Mouse (Mus musculus) ES-CJ7 (cell line): ENCODE measurements around the gene AB124611.
"Not testable (repeated sequence)": the region's sequence is repeated elsewhere in the genome, so short reads cannot be mapped to it uniquely, and the experiment has no call there.

Source experiments
- DNase-seq: peaks from one replicate; pipeline ENCODE4 v3.0.0; 2011; ENCODE audit warnings: low read depth, low spot score

AB124611 gene

DNA sequence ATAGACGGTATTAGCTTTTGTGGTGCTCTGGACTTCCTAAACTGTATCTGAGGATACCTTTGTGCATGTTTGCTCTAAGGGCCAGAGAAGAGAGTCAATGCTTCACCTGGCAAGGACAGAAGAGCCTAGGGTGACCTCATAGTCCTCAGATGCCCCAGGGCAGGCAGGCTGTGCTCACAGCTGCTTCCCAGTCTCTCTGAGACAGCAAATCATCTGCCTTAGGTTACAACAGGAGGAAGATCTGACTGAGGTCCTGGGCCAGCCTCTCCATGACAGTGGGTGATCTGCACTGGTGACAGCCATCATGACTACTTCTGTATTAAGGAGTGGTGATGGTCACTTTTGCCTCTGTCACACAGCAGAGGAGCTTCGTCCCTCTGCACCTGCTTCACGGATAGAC, 33.2 kb downstream of the AB124611 start:
- DNase-seq: no peak

DNA sequence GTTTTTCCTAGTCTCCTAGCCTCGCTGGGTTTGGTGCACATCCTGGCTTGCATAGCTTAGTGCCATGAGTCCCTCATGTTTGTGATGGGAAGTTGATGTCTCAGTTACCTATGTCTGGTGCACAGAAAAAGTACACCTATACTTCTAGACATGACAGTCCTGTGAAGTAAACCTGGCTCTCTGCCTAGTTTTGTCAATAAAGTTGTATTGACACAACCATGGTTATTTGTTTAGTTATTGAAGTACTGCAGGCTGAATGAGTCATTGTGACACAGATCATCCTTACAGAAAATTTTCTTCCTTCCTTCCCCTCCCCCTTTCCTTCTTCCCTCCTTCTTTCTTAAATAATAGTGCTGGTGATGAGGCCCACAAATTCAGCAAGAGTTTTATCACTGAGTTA, 38.4 kb downstream of the AB124611 start:
- DNase-seq: no peak

DNA sequence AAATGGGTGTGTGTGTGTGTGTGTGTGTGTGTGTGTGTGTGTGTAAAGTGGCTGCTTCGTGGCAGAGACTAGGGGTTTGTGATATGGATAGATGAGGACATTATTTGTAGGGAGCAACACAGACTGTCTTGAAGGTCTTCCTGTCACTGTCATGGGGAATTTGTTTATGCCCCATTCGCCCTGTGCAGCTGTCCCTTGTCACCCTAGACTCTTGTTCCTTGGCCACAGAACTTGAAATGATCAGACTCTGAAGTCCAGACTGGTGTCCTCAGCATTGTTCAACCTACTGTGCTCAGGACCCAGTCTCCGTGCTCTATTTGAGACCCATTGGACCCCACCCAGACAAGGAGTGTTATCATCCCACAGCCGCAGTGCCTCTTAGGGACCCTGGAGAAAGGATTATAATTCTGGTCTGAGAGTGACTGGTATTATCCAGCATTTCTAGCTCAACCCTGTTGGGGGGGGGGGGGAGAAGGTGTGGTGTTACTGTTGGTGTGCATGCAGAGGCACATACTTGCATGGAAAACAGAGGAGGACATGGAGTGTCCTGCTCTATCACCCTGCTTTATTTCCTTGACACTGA, 39.1 kb downstream of the AB124611 start:
- DNase-seq: no peak

DNA sequence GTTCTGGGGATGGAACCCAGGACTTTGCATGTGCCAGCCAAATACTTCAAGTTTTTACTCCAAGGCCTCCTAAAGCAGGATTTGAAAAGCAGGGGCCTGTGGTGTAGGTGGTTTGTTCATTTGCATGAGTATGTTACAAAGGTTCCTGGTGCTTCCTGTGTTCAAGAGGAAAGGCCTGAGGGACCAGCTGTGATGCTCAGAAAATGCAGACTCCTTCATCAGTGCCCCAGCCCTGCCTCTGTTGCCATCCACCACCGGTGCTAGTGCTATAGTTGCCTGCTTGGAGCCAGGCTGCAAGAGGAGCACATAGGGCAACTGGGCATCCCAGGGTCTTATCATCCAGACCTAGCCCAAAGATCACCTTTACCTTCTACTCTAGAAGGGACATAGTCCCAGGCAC, 40.6 kb downstream of the AB124611 start:
- DNase-seq: no peak

DNA sequence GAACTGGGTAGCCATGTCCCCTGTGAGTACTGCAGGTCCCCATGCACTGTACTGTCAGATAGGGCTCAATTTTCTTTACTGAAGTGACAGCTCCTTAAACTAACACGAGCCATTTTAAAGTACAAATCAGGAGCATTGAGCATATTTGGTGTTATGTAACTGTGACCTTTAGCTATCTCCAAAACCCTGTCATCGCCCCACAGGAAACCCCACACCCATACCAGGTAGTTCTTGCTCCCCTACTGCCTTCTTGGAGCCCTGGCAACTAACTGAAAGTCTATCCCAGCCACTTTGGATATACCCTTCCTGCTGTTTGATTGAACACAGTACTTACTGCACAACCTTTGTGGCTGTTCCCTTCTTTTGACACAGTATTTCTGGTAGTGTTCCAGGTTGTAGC, 41.1 kb downstream of the AB124611 start:
- no peak for DNase-seq

DNA sequence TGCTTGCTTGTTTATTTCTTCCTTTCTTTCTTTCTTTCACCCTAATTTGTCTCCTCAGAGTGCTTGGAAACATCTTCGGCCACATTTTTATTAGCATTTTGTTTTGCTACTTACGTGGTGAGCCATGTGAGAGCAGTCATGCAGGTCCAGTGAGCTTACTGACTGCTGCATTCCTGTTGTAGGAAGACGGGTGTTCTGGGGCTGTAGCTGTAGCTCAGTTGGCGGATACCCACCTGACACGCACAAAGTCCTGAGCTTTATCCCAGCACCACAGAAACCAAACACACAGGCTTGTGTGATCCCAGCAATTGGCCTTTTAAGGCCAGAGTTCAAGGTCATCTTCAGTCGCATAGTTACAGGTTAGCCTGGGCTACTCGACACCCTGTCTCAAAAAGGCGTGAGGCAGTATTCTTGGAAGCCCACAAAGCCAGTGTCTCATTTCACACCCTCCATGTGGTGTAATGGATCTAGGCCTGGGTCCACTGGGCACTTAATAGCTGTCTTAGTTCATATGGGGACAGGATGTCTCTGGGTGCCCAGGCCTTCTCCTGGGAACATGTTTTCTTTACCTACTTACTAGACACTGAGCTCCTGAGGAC, 42.8 kb downstream of the AB124611 start:
- no peak for DNase-seq

DNA sequence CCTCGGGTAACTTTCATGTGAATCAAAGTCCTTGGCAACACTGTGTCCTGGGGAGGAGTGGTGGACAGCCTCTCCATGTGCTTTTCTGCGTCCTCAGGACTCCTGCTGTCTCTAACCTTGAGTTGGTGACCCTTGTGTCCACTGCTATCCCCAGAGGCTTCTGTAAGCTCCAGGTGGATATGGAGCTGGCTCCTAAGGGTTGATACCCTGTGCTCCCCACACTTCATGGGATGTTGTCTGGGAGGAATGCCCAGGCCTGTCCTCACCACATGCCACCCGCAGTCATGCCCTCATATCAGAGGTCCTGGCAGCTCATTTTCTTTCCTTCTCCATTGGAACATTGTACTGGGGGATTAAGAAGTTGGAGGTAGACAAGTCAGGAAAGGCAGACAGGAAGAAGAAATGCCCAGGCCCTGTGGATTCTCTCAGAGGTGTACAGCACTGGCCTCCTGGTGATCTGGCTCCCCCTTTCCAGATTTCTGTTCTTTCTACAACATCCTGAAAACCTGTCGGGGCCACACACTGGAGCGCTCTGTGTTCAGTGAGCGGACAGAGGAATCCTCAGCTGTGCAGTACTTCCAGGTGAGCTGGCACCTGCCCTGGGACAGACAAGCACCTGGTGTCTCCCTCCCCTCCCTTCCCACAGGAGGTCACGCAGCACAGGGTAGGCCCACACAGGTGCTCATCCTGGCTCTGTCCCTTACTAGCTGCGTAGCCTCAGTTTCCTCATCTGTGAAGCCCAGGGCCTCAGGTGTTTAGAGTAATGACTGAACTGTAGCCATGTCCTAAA, 48.2 kb downstream of the AB124611 start:
- no peak for DNase-seq

DNA sequence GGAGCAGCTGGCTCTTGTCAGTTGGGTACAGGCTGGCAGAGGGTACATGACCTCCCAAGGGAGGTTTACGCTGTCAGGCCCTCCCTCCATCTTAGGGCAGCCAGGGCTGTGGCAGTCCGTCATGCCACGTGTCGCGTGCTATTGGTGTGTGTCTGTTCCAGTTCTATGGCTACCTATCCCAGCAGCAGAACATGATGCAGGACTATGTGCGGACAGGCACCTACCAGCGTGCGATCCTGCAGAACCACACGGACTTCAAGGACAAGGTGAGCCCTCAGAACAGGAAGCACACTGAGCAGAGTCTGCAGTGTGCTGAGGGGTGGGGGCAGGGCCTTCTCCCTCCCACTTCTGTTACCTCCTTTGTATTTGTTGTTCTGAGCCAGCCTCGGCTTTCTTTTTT, 49.3 kb downstream of the AB124611 start:
- no peak for DNase-seq

DNA sequence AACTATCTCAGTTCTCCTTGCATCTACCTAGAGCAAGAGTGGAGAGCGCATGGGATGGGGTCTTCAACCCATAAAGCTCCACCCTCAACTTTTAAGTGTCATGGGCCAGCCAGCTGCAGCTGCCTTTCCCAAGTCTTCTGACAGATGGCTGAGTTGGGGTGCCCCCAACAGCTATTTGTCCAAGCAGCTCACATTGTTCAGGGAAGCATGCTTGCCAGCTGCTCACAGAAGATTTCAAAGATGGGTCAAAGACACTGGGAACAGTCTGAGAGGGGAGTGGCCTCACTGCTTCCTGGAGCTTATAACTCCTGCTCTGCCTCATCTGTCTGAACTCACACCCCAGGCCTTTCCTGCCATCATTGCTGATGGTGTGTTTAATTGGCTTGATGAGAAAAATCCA, 50.3 kb downstream of the AB124611 start:
- DNase-seq: no peak

DNA sequence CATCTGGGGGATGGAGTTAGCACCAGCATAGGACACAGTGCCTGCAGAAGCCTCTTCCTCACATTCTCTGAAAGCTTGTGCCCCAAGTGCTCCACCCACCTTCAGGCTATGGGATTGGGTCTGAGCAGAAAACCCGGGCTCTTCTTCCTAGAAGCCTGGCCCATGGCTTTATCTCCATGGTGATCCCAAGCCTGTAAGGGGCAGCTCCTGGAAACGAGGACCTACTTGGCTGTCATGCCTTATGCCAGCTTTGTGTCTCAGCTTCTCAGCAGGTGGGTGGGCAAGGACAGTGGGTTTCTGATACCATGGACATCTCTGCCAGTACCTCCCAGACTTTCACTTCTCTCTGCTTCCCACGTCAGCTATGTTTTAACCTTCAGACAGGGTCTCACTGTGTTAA, 52.2 kb downstream of the AB124611 start:
- no peak for DNase-seq

DNA sequence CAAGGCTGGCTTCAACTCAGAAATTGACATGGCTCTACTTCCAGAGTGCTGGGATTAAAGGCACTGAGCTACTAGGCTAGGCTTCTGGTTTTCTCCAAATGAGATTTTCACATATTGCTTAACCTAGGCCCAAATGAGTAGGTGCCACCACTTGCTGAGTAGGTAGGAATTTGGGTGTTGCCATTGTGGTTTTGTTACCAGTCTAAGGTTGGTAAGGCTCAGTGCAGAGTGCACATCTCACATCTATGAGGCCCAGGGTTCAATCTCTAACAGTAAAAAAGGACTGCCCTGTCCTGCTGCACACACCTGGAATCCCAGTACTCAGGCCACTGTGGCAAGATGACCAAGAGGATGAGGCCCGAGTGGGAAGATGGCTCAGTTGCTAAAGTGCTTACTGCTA, 59.4 kb downstream of the AB124611 start:
- no peak for DNase-seq

DNA sequence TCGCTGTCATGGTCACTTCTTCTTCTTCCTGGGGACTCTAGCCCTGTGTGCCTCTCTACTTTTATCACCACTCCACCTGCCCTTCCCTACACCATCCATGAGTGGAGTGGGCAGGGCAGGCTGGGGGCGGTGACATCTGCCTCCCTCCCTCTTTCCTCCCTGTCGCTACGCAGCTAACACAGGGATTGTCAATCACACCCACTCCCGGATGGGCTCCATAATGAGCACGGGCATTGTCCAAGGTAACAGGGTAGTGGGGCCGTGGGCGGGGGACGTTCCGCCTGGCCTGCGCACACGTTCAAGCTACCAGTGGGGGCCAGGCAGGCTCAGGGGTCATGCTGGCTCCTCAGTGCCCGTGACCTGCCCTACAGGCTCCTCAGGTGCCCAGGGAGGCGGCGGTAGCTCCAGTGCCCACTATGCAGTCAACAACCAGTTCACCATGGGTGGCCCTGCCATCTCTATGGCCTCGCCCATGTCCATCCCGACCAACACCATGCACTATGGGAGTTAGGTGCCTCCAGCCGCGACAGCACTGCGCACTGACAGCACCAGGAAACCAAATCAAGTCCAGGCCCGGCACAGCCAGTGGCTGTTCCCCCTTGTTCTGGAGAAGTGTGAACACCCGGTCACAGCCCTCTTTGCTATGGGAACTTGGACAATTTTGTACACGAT, 61.8 kb downstream of the AB124611 start:
- no peak for DNase-seq

DNA sequence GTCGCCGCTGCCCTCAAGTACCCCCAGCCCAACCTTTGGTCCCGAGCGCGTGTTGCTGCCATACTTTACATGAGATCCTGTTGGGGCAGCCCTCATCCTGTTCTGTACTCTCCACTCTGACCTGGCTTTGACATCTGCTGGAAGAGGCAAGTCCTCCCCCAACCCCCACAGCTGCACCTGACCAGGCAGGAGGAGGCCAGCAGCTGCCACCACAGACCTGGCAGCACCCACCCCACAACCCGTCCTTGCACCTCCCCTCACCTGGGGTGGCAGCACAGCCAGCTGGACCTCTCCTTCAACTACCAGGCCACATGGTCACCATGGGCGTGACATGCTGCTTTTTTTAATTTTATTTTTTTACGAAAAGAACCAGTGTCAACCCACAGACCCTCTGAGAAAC, 62.4 kb downstream of the AB124611 start:
- no peak for DNase-seq

DNA sequence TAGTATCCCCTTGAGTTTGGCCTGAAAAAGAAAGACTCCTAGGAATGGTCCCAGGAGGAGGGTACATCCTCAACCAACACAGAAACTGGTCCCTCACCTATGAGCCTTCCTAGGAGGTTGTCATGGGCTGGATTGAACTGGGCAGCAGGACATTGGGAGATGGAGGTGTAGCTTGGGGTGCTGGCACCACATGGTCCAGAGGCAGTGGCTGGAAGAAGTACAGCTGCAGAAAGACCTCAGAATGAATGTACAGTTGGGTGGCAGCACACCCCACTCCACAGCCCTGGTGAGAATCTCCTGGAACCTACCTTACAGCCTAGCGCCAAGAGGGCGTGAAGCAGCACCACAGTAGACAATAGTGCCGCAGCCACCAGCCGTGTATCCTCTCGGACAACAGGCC, 63.6 kb downstream of the AB124611 start:
- DNase-seq: no peak

DNA sequence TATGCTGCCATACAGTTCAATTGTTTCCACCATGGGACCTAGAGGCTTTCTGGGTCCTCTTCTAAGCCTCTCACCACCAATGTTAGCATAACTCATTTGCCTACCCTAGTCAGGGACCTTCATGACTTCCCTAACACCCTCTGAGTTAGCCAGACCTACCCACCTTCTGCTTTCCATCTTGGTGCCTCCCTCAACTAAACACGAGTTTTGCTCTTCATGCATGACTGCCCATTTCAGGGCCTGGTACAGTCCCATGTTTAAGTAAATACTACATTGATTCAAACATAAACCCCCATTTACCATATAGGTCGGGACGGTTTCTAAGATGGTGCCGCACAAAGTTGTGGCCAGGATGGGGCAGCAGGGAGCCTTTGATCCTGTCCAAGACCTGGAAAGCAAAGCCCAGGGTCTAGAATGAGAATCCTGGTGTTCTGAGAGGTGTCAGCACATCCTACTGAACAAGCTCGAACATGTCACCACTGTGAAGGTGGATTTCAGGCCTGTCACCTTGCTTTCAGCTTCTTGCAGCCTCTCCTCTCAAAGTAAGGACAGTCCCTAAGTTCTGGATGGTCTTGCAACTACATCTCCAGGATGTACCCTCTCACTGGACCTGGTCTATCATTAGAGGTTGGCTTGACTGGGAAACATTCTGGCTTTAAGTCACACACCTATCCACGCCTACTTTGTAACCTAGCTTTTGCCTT, 65.3 kb downstream of the AB124611 start:
- no peak for DNase-seq

DNA sequence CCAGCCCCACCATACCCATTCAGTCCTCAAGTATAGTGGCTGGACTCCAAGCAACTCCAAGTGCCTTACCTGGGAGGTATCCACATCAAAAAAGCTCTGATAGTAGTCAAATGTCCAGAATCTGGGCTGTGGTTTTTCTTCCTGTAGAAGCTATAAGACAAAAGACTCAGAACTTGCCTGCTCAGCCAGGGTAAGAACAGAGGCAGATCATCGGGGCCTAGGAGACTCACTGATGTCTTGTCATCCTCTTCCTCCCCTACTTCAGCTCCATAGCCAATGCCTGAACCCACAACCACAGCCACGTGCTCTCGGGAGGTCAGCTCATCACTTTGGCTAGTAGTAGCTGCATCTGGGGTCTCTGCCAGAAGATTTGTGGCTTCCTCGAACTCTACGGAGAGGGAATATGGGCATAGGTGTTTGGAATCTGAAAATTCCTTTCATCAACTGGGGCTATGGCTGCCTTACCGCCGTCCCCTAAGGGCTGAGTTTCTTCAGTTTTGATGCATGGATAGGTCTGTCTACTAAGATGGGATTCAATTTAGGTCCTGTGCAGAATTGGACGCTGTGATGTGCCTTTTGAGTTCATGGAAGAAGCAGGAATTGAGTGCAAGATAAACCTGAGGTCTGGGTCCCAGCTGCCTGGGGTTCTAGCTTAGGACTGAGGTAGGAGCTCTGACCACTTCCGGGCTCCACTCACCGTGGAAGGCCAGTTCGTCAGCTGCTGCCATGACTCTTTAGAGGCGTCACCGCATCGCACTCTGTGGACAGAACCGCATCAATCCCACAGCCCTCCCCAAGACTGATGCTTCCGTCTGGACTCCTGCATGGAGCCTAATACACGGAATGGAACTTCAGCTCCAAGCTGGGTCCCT, 66.1 kb downstream of the AB124611 start:
- no peak for DNase-seq

DNA sequence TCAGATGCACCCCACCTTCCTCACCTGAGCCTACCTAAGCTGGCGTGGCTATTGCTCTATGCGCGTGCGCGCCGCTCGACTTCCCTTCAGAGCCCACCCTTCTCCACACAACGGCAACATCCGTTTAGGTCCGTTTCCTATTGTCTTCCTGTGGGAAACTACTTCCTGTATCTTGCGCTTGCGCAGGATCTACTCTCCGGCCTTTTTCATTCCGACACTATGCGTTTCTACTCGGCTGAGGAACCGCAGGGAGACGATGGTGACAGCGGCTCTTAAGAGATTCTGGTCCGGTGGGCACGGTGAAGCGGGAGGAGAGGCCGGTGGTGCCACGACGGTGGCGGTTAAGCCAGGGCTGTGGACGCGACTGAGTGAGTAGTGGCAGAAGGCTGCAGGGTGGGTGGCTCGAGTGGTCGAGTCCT, 66.7 kb downstream of the AB124611 start, which contains the start of the genes Timm29 and Yipf2:
TSS of gene Timm29 (plus strand) at position 20 of the 419 bp plus-strand sequence.
TSS of gene Yipf2 (minus strand) at position 126 of the 419 bp plus-strand sequence.
- peak; percentile 99 for DNase-seq

DNA sequence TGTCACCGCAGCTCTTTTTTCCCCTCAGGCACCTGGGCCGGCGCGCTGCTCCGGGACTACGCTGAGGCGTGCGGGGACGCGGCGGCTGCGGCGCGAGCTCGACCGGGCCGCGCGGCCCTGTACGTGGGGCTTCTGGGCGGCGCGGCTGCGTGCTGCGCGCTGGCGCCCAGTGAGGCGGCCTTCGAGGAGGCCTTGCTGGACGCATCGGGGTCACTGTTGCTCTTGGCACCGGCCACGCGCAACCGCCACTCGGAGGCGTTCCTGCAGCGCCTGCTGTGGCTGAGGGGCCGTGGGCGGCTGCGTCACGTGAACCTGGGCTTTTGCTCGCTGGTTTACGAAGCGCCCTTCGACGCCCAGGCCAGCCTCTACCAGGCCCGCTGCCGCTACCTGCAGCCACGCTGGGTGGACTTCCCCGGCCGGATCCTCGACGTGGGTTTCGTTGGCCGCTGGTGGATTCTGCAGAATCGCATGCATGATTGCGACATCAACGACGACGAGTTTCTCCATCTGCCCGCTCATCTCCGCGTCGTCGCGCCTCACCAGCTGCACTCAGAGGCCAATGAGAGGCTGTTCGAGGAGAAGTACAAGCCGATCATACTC, 67.2 kb downstream of the AB124611 start:
- DNase-seq: no peak

DNA sequence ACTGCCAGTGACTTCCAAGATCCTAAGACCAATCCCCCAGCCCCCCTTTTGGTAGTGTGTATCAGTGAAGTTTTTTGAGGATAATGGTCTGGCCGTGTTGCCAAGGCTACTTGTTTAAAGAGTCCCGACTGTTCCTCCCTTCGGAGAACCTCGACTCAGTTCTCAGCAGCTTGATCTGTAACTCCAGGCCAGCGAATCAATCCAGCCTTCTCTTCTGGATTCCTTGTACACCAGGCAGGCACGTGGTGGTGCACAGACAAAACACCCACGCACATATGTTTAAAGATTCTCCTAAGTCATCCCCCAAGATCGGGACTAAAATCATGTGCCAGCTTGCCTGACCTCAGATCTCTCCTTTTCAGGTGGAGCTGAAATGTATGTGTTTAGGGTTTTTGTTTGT, 68.4 kb downstream of the AB124611 start:
- not testable (repeated sequence) for DNase-seq

DNA sequence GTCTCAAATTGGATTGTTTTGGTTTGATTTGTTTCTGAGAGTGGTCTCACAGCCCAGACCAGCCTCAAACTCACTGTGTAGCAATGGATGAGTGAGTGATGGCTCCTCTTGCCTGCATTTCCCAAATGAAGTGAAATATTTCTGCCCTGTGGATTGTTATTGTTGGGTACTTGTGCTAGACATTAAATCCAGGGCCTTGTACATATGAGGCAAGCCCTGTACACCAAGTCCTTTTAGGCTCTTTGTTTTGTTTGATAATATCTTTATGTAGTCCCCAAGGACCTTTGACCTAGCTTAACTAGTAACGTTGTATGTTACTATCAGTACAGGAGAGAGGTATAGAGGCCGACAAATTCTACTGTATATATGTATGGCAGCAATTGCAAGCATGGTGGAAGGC, 68.9 kb downstream of the AB124611 start:
- no peak for DNase-seq
